Mouse (Mus musculus) heart, postnatal 0 days (tissue): ENCODE results near the gene Sprr2a2.
"Not testable (repeated sequence)": the region's sequence is repeated elsewhere in the genome, so short reads cannot be mapped to it uniquely, and the experiment has no call there.

ENCODE experiments used
- CTCF ChIP-seq: IDR thresholded peaks from 2 replicates; pipeline ENCODE4 v1.5.1; 2016; ENCODE audit warnings: antibody characterized with exemption, control low read depth, low read depth
- EP300 ChIP-seq: IDR thresholded peaks from 2 replicates; pipeline ENCODE4 v1.6.1; 2016; ENCODE audit warnings: antibody characterized with exemption, low read depth

GRCm38 (mm10) chr3:92288489-92288888, 72.8 kb downstream of the Sprr2a2 start:
- not testable (repeated sequence) for TF ChIP-seq CTCF, EP300
